Comparison of ENCODE assay signal across 38 mouse cellular contexts in the genomic region with DNA sequence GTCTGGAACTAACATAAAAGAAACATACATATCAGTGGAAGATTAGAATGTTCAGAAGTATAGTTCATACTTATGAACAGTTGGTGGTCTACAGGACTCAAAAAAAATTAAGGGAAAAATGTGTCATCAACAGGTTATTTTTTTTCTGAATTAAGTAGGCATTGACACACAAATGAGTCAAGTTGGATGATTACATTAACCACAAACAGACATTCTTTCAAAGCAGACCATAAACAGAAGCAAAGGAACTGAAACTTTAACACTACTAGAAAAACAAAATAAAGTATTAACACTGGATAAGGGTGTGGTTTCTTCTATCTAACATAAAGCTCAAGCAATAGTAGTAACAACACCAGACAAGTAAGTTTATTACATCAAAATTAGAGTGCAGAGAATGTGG. TPM values are rescaled to one million over a fixed set of nuclear protein-coding genes. Genes with fewer than 3 reads are reported as not detected.
"Had no signal": no experiment of that assay in that cellular context is flagged by ENCODE, and none has a peak within 500 bp of the region (broad histone marks: within the 10 kb centered on the region; RNA-seq: fewer than 3 reads in every experiment).

No protein-coding gene starts in this region.

- H3K9me3 ChIP-seq: heart, embryonic 10.5 days; heart, embryonic 12.5 days; hindbrain, embryonic 12.5 days; kidney, embryonic 15.5 days; limb, embryonic 13.5 days; limb, embryonic 15.5 days; liver, embryonic 12.5 days had no signal

- H3K4me2 ChIP-seq: heart, embryonic 12.5 days; hindbrain, embryonic 12.5 days; hindbrain, embryonic 14.5 days; kidney, embryonic 15.5 days; limb, embryonic 13.5 days; limb, embryonic 15.5 days; liver, embryonic 12.5 days had no signal

- H3K27ac ChIP-seq: gastrocnemius, adult 2 months; heart, embryonic 10.5 days; hindbrain, embryonic 12.5 days; hindbrain, embryonic 14.5 days; hindbrain, postnatal 0 days; kidney, embryonic 15.5 days; kidney, postnatal 0 days; layer of hippocampus, adult 2 months; left cerebral cortex, adult 2 months; limb, embryonic 13.5 days; limb, embryonic 15.5 days; liver, embryonic 12.5 days; liver, embryonic 14.5 days had no signal

- H3K36me3 ChIP-seq: heart, embryonic 10.5 days; heart, embryonic 12.5 days; hindbrain, embryonic 12.5 days; kidney, embryonic 15.5 days; limb, embryonic 13.5 days; limb, embryonic 15.5 days; liver, embryonic 12.5 days had no signal

- H3K9ac ChIP-seq: heart, embryonic 12.5 days; hindbrain, embryonic 12.5 days; hindbrain, embryonic 14.5 days; kidney, embryonic 15.5 days; limb, embryonic 13.5 days; limb, embryonic 15.5 days; liver, embryonic 12.5 days; liver, embryonic 14.5 days had no signal

- DNase-seq: gastrocnemius, adult 2 months; gastrocnemius, postnatal 10 days; gastrocnemius, postnatal 36 days; heart, adult 18-20 months; heart, postnatal 10 days; heart, postnatal 36 days; kidney, adult 11 months; kidney, adult 2 months; kidney, adult 9 months; kidney, postnatal 25 days; kidney, postnatal 4 days; left cerebral cortex, postnatal 4 days had no signal

- ATAC-seq: hindbrain, postnatal 0 days; intestine, embryonic 16.5 days; liver, embryonic 12.5 days had no signal

- H3K27me3 ChIP-seq: heart, embryonic 12.5 days; hindbrain, embryonic 12.5 days; kidney, embryonic 15.5 days; limb, embryonic 13.5 days; limb, embryonic 15.5 days; liver, embryonic 12.5 days had no signal

- H3K4me3 ChIP-seq: gastrocnemius, adult 2 months; heart, embryonic 10.5 days; heart, embryonic 12.5 days; hindbrain, embryonic 12.5 days; kidney, embryonic 15.5 days; layer of hippocampus, adult 2 months; left cerebral cortex, adult 2 months; limb, embryonic 13.5 days; limb, embryonic 15.5 days; liver, embryonic 12.5 days had no signal

- H3K4me1 ChIP-seq: heart, embryonic 10.5 days; hindbrain, embryonic 12.5 days; kidney, embryonic 15.5 days; limb, embryonic 13.5 days; limb, embryonic 15.5 days; liver, embryonic 12.5 days had no signal

RNA-seq across cellular contexts. Expression of a gene that starts 59.7 kb away (rescaled TPM):
- total RNA-seq: gastrocnemius, adult 2 months; gastrocnemius, postnatal 10 days; gastrocnemius, postnatal 36 days; heart, adult 18-20 months; heart, adult 8-10 months; heart, postnatal 10 days; heart, postnatal 36 days; hematopoietic stem cell, adult 5-6 weeks; hindbrain, postnatal 0 days; layer of hippocampus, adult 2 months; layer of hippocampus, postnatal 10 days; layer of hippocampus, postnatal 25 days; left cerebral cortex, adult 2 months; left cerebral cortex, postnatal 10 days; left cerebral cortex, postnatal 25 days; left cerebral cortex, postnatal 4 days; liver, adult 2 months had no signal
- polyA plus RNA-seq: heart, embryonic 10.5 days; heart, embryonic 12.5 days; heart, embryonic 14.5 days; heart, embryonic 16.5 days; hindbrain, embryonic 12.5 days; hindbrain, embryonic 14.5 days; hindbrain, postnatal 0 days; intestine, embryonic 14.5 days; intestine, embryonic 16.5 days; kidney, adult 2 months; kidney, embryonic 15.5 days; limb, embryonic 11.5 days; limb, embryonic 13.5 days; limb, embryonic 15.5 days; liver, adult 2 months; liver, embryonic 12.5 days; liver, embryonic 14.5 days; liver, embryonic 16.5 days had no signal
